Mouse (Mus musculus) hindbrain, embryonic 10.5 days (tissue): Measurements from ENCODE around the gene Tchp. TPM values are rescaled to one million over a fixed set of nuclear protein-coding genes. Genes with fewer than 3 reads are reported as not detected.

Experiments used
- polyA plus RNA-seq: library from polyadenylated mRNA; unstranded; fragments of >200 nt; fragmentation: Nextera tagmentation; extraction: Ambion mirVana; gene quantifications from 2 replicates; pipeline ENCODE4 v1.2.1, GENCODE M21; 2016

Gene Tchp
- polyA plus RNA-seq, 1 experiment from 2014 or later: 17.9 TPM

Other genes with a start within 250 kb of the Tchp start
- gene Fam222a, start 139.7 kb upstream of the Tchp start, polyA plus RNA-seq: 3.9 and 6.5 TPM in 2 replicates
- gene Trpv4, start 49.3 kb upstream of the Tchp start, polyA plus RNA-seq: 0.60 and 0.64 TPM in 2 replicates
- gene Gltp, start 16.8 kb upstream of the Tchp start, polyA plus RNA-seq: 80.4 and 90.3 TPM in 2 replicates
- 59.7 and 74.1 TPM in 2 replicates for gene Ankrd13a, start 66.9 kb downstream of the Tchp start, polyA plus RNA-seq
- gene Git2, start 67.8 kb downstream of the Tchp start, polyA plus RNA-seq: 39.3 and 39.7 TPM in 2 replicates
- gene 1500011B03Rik, start 115.7 kb downstream of the Tchp start, polyA plus RNA-seq: 126 and 159 TPM in 2 replicates
- gene 4930519G04Rik, start 145.9 kb downstream of the Tchp start, polyA plus RNA-seq: not detected in 2 replicates
- 0.26 and 0.33 TPM in 2 replicates for gene Gm9936, start 150.9 kb downstream of the Tchp start, polyA plus RNA-seq
- gene Oasl2, start 189.2 kb downstream of the Tchp start, polyA plus RNA-seq: 0.70 and 1.2 TPM in 2 replicates
- not detected in 2 replicates for gene Oasl1, start 215.5 kb downstream of the Tchp start, polyA plus RNA-seq
- 49.0 and 49.9 TPM in 2 replicates for gene 2210016L21Rik, start 234.4 kb downstream of the Tchp start, polyA plus RNA-seq